Mouse (Mus musculus) megakaryocyte, embryonic 14.5 days (primary cell): ENCODE data around the gene Gm6657. TPM values are rescaled to one million over a fixed set of nuclear protein-coding genes. Genes with fewer than 3 reads are reported as not detected.

Experiments
- H3K27me3 ChIP-seq: replicated peaks from 2 replicates; pipeline ENCODE3; 2012; ENCODE audit warnings: inconsistent platforms
- H3K36me3 ChIP-seq: replicated peaks from 2 replicates; pipeline ENCODE3; 2012; ENCODE audit warnings: low read length, inconsistent platforms, mixed read lengths
- H3K4me1 ChIP-seq: 2 replicates; pipeline ENCODE4 v1.6.1; 2012; ENCODE audit warnings: inconsistent platforms
- H3K4me3 ChIP-seq: replicated peaks from 2 replicates; pipeline ENCODE3; 2012; ENCODE audit warnings: moderate library complexity, mild to moderate bottlenecking, inconsistent platforms
- H3K9me3 ChIP-seq: 2 replicates; pipeline ENCODE4 v1.6.1; 2012; ENCODE audit warnings: inconsistent platforms
- FLI1 ChIP-seq: IDR thresholded peaks from 2 replicates; pipeline ENCODE4 v1.6.1; 2012; ENCODE audit warnings: low read length, inconsistent platforms, mixed read lengths
- GATA1 ChIP-seq: IDR thresholded peaks from 3 replicates; pipeline ENCODE4 v1.6.1; 2012; ENCODE audit warnings: mixed read lengths, low read length, inconsistent platforms, borderline replicate concordance
- polyA plus RNA-seq: library from polyadenylated mRNA; stranded (reverse); fragments of >175 nt; gene quantifications from 2 replicates; pipeline ENCODE4 v1.2.3, GENCODE M21; 2012; ENCODE audit warnings: low replicate concordance; ENCODE audit not compliant: insufficient read depth

Gene Gm6657
- polyA plus RNA-seq, 1 experiment, result not detected

DNA sequence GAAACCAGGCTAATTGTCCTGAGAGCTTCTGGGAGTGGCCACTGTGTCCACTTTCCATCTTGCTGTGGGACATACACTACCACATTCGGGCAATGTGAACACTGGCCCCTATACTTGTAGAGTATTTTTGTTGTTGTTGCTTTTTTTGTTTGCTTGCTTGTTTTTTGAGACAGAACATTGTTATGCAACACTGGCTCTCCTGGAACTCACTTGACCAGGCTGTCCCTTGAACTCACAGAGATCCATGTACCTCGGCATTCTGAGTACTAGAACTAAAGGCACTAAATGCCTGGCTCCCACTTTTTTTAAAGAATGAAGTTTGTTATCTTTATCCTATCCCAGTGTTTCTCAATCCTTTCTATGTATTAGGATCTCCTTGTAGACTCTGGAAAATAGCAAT is 15.8 kb downstream of the Gm6657 start:
- Histone ChIP-seq H3K9me3 (no peaks in the 10 kb centered on the region), H3K27me3 (no peaks in the 10 kb centered on the region), H3K36me3 (no peaks in the 10 kb centered on the region), H3K4me1 (peaks cover 9% of the 10 kb centered on the region), H3K4me3 (no peak overlapping the region)
- TF ChIP-seq GATA1, result no peak
- TF ChIP-seq FLI1, result no peak

DNA sequence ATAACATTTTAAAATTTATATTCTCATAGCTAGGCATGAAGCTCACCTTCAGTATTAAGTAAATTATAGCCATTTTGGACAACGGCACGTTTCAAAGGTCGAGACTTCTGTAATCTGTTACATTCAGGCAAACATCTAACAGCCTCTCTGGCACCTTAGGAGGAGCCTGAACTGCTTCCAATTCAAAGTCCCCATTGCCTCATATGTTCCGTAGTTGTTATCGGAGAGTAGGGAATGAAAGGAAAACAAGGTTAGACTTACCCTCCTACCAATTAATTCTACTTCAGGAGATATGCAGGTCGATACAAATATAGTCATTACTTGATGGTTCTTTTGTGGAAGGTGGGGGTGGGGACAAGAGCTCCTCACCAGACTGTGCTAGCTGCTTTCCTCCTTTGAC is 21.4 kb downstream of the Gm6657 start:
- Histone ChIP-seq H3K9me3 (no peaks in the 10 kb centered on the region), H3K36me3 (no peaks in the 10 kb centered on the region), H3K27me3 (no peaks in the 10 kb centered on the region), H3K4me3 (no peak overlapping the region), H3K4me1 (peaks cover 3% of the 10 kb centered on the region)
- TF ChIP-seq FLI1 (no peak), GATA1 (no peak)

- TF ChIP-seq GATA1 (no peak), FLI1 (no peak)
These were observed 25.3 kb downstream of the Gm6657 start for GRCm38 (mm10) chr12:78219191-78219825.

DNA sequence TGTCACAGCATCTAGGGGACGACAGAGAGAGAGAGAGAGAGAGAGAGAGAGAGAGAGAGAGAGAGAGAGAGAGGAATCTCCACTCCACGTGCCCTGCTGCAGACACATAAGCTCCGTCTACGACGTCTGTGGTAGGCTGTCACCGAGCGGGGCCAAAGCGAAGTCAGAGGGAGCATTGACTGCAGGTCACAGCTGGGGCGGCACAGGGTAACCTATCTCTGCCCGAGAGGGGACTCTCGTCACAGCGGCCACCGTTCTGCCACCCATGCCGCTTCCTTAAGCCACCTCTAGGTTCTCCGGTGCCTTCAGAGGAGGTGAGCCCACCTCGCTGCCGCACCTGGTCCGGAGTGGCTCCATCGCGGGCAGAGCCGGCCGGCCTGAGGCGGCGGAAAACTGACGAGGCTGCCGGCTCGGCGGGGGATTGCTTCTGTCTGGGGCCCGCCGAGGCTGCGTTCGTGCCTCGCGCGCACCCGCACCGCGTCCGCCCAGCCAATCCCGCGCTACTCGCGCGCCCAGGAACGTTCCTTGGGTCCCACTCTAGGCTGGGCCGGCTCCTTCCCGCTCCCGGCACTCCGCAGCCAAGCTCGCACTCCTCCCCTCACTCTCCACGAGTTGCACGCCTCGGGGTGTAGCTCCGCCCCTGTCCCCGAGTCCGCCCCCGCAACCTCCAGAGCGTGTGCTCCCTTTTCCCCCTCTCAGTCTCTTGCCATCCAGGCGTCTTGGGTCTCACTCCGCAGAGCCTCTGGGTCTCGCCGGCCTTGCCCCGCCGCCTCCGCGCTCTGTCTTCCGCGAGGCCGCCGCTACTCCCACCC is 31.9 kb downstream of the Gm6657 start, which contains the start of gene Gphn:
Gene Gphn (plus strand): TSS at position 673 of the 812 bp plus-strand sequence.
- peaks cover 17% of the 10 kb centered on the region; the same call in 1 of the 2 replicates for H3K4me1 ChIP-seq
- no peaks in the 10 kb centered on the region for H3K9me3 ChIP-seq
- H3K27me3 ChIP-seq, result no peaks in the 10 kb centered on the region
- H3K4me3 ChIP-seq, result peak within 1 kb of the TSS; percentile 98
- no peaks in the 10 kb centered on the region for H3K36me3 ChIP-seq
- no peak for TF ChIP-seq GATA1

More at GRCm38 (mm10) chr12:78219191-78219825, 25.3 kb downstream of the Gm6657 start:
- Histone ChIP-seq H3K27me3 (no peaks in the 10 kb centered on the region), H3K4me1 (peaks cover 6% of the 10 kb centered on the region), H3K9me3 (no peaks in the 10 kb centered on the region), H3K36me3 (no peaks in the 10 kb centered on the region), H3K4me3 (peak overlapping the region; percentile 42)

DNA sequence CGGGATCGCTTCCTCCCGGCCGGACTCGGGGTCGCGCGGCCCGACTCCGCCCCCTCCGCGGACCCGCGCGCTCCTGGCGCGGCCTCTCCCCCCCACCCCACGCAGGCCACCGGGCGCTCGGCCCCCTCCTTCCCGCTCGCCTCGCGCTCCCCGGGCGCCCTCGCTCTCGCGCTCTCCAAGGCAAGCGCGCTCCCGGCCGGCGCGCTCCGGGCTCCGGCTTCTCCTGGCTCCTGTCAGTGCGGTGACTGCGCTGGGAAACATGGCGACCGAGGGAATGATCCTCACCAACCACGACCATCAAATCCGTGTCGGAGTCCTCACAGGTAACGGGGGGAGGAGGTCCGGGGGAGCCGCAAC is 32.5 kb downstream of the Gm6657 start:
- Histone ChIP-seq H3K36me3 (no peaks in the 10 kb centered on the region), H3K27me3 (no peaks in the 10 kb centered on the region), H3K9me3 (no peaks in the 10 kb centered on the region), H3K4me1 (peaks cover 17% of the 10 kb centered on the region; the same call in 1 of the 2 replicates), H3K4me3 (peak overlapping the region; percentile 98)
- no peak for TF ChIP-seq GATA1

GRCm38 (mm10) chr12:78227021-78227932 is 33.2 kb downstream of the Gm6657 start:
- Histone ChIP-seq H3K4me1 (peaks cover 22% of the 10 kb centered on the region), H3K27me3 (no peaks in the 10 kb centered on the region), H3K9me3 (no peaks in the 10 kb centered on the region), H3K4me3 (peak overlapping the region; percentile 98), H3K36me3 (no peaks in the 10 kb centered on the region)
- no peak for TF ChIP-seq GATA1
- TF ChIP-seq FLI1, result no peak

DNA sequence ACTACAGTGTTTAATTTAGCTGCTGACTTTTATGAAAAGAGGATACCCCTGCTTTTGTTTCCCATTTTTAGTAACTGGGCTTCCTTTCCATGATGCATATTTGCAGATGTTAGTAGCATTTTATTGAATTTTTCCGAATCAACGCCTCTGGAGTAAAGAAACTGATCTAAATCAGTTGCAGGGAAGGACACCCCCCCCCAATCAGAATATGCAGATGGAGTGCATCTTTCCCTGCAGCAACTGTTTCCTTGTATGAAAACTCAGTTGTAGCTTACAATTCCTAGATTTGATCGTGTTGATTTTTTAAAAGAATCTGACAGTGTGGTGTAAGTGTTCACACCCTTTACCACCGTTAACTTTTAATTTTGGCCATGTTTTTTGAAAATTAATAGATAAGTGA is 34.1 kb downstream of the Gm6657 start:
- Histone ChIP-seq H3K4me1 (peaks cover 23% of the 10 kb centered on the region), H3K36me3 (no peaks in the 10 kb centered on the region), H3K9me3 (no peaks in the 10 kb centered on the region), H3K27me3 (no peaks in the 10 kb centered on the region), H3K4me3 (no peak overlapping the region)
- TF ChIP-seq FLI1 (no peak), GATA1 (no peak)

GRCm38 (mm10) chr12:78232560-78232959 is 38.5 kb downstream of the Gm6657 start:
- no peak overlapping the region for H3K4me3 ChIP-seq
- H3K9me3 ChIP-seq, result no peaks in the 10 kb centered on the region
- no peaks in the 10 kb centered on the region for H3K36me3 ChIP-seq
- no peak for TF ChIP-seq GATA1
- TF ChIP-seq FLI1, result no peak
- no peaks in the 10 kb centered on the region for H3K27me3 ChIP-seq
- peaks cover 20% of the 10 kb centered on the region for H3K4me1 ChIP-seq

- Histone ChIP-seq H3K36me3 (no peaks in the 10 kb centered on the region), H3K9me3 (no peaks in the 10 kb centered on the region), H3K27me3 (no peaks in the 10 kb centered on the region), H3K4me3 (no peak overlapping the region), H3K4me1 (peaks cover 5% of the 10 kb centered on the region)
- TF ChIP-seq FLI1, result no peak
- no peak for TF ChIP-seq GATA1
These were observed 54.3 kb downstream of the Gm6657 start for GRCm38 (mm10) chr12:78248366-78248765.

GRCm38 (mm10) chr12:78249151-78249550 is 55.1 kb downstream of the Gm6657 start:
- no peak for TF ChIP-seq FLI1
- TF ChIP-seq GATA1, result no peak
- H3K4me1 ChIP-seq, result peaks cover 5% of the 10 kb centered on the region
- H3K9me3 ChIP-seq, result no peaks in the 10 kb centered on the region
- no peaks in the 10 kb centered on the region for H3K36me3 ChIP-seq
- H3K27me3 ChIP-seq, result no peaks in the 10 kb centered on the region
- no peak overlapping the region for H3K4me3 ChIP-seq

Other genes with a start within 250 kb of the Gm6657 start
- gene Gphn, start 32.1 kb downstream of the Gm6657 start, polyA plus RNA-seq, result 6.9 and 7.8 TPM in 2 replicates